Mouse (Mus musculus) frontal cortex, postnatal 36 days (tissue): ENCODE results near the gene Adsl.
A peak's percentile ranks its signal among the peaks of the same experiment; 100 is the strongest.

Source experiments
- DNase-seq, 2 experiments: peaks; one replicate each; pipeline ENCODE4 v3.0.0; 2022; ENCODE audit warnings: low spot score in 2 of 2

The Adsl gene

DNA sequence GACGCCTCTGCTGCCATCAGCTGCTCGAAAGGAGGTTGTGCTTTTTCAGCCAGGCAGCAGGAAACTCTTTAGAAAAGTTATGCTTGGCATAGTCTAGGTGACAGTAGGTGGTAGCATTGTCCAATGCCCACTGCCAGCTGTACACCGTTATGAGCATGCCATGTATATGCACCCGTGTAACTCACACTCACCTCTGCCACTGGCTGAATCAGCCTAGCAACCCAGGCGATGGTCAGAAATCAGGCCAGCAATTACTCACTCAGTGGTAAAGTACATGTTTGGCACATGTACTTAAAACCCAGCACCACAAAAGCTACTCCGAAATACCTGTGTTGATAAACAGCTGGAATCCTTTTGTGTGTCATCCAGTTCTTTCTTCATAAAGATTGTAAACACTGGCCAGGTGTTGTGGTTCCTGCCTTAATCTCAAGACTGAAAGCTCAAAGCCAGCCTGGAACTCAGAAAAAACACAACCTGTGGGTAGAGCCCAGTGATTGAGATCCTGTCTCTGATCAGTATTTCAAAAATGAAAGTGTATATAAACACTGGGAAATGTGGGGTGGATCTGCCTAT is 6.7 kb upstream of the Adsl start:
- no peak for DNase-seq

DNA sequence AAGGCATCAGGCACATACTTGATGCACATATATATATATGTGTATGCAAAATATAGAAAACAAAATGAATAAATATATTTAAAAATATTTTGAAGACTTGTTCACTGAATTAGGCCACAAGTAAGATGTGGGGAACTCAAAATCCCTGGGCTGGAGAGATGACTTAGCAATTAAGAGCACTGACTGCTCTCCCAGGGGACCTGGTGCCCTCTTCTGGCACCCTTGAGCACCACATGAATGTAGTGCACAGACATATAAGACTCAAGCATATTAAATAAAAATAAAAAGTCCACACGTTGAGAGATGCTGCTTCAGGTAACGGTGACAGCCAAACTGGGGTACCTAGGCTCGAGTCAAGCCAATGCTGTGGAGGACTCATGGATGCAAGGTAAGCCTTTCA is 2.4 kb upstream of the Adsl start:
- DNase-seq, result peak in 1 of 2 experiments; percentile 37

DNA sequence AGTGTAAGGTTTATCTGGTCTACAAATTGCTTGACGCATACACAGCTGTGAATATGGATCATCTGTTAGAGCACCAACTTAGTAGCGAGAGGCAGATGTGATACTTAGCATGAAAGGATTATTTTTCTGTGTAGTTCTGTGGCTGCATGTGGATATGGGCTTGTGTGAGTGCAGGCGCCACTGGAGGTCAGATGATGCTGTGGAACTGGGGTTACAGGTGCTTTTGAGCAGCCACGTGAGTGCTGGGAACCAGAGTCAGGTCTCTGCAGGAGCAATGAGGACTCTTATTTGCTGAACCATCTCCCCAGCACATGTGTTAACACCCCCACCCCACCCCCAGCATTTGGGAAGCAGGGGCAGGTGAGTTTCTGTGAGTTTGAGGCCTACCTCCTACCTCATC is 1.1 kb downstream of the Adsl start:
- DNase-seq, result no peak

DNA sequence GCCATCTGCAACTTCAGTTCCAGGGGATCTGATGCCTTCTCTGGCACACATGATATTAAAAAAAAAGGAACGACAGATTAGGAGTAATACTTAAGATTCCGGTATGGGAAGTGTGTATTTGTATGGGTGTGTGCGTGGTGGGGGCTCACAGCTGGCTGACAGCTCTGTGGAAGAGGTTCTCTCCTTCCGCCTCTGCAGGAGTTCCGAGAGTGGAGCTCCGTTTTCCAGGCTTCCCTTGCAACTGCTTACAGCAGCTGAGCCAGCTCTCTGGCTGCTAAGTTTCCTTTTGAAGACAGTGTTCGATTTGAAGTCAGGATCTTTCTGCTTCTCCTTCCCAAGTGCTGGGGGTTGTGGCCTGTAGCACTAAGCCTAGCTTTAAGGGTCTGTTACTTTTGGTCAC is 1.8 kb downstream of the Adsl start:
- no peak for DNase-seq

DNA sequence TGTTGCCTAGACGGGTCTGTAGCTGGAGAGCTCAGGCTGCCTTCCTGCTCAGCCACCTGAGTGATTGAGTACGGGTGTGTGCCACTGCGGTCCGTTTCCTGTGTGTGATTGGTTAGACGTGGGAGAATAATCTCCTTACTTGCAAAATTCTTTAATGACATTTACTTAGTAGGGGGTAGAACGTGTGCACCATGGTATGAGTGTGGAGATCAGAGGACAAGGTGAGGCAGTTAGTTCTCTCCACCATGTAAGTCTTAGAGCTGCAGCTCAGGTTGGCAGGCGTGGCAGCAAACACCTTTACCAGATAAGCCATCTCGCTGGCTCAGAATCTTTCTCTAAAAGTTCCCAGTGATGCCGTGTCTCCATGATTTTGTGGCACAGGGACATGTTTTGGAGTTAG is 5.7 kb downstream of the Adsl start:
- no peak for DNase-seq

DNA sequence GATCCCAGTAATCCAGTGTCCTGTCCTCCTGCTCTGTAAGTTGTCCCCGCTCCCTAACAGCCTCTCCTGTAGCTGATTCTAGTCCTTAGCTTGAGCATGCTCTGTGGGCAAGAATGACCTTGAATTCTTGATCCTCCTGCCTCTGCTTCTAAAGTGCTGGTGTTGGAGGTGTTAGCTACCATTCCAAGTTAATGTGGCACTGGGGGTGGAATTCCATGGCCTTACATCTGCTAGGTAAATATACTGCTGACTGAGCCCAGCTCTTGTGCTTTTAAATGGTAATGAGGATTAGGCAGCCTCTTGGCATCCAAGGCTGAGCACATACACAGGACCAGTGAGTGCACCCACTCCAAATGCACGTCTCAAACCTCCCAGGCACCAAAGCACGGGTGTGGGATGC is 6.6 kb downstream of the Adsl start:
- no peak for DNase-seq

DNA sequence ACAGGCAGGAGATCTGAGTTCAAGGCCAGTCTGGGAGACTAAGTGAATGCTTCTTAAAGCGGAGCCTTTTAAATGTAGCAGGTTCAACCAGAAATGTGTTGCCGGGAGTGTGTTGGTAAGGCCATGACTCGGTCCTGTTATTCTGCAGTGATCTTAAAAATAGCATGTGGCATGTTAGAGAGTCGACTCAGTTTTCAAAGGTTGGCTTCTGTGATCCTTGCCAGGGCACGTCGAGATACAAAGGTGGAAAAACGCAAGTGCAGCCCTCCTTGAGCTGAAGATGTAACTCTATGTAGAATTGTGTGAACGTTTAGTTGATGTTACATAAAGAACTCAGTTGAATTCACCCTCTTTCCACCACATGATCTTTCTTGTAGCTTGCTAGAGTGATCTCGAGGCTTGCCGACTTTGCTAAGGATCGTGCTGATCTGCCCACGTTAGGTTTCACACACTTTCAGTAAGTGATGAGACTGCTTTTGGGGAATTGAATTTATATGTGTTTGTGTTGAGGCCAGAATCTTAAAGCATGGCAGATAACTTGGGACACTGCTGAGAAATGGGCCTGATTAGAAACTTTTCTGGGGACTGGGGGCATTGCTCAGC is 7.6 kb downstream of the Adsl start:
- peak in 1 of 2 experiments; percentile 32 for DNase-seq

DNA sequence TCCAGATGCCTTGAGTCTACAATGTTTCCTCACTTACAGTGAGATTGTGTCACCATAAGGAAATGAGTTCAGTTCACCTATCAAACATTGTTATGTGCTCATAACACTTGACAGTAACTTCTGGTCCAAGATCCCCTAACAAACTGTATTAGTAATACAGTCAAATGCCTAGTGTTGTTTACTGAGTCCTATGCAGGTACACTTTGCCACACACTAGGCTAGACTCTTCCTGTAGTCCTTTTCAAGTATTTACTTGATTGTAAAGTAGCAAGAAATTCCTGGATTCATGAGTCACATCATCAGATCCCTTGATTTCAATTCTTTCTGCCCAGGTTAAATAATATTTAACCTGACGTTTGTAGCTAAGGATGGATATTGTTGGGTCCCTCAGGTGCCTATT is 21.1 kb downstream of the Adsl start:
- no peak for DNase-seq

DNA sequence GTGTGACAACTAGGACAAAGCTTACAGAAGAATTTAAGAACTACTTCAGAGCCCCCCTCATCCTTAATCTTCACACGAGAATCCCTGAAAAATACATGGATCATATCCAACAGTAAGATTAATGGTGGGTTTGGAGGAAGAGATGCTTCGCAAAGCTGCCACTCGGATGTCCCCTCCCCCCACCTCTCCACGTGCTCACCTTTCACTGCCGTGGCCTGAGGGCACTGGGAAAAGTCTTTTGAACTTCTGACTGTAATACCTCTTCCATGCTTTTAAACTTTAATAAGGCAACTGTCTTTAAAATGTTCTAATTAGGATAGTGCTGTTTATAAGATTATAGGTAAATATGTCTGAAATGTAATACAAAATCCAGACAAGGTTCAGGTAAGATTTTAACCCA is 26.0 kb downstream of the Adsl start:
- DNase-seq, result no peak

DNA sequence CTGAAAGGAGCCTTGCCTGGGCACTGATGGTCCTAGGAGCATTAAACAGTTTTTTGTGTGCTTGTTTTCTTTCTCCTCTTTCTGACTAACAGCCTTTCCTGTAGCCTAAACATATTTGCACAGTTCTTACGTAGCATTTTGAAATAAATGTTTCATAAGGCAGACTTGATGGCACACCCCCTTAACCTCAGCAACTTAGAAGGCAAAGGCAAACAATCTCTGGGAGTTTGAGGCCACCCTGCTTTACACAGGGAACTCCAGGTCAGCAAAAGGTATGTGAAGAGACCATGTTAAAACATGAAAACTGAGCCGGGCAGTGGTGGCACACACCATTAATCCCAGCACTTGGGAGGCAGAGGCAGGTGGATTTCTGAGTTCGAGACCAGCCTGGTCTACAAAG is 27.4 kb downstream of the Adsl start:
- DNase-seq, result no peak

DNA sequence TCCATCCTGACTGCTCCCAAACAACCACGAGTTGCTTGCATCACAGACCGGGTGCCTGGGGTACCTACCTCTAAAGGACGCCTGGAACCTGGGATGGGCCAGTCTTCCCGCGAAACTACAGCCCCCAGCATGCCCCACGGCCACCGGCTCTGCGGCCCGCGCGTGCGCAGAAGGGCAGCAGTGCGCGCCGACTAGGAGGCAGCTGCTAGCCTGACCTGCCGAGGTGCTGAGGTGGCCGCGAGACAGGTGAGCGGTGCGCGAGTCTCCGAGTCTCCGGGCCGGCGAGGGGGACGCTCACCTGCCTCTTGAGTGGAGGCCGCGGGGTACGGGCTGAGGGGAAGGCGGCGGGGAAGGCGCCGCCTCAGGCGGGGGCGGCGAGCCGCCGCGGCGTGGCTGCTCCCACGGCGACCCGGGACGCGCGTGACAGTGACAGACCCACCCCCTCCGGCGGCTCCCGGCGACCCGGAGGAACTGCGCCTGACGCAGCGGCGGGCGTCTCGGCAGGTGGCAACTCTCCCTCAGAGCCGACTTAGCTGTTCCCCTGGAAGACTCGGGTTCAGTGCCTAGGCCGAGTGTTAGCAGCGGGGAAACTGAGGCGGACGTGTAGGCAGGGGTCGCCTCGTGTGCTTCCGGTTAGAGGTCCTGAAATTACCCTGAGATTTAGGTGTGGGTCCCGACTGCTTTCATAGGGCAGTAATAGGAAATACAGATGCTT is 29.5 kb downstream of the Adsl start, which contains the start of gene Sgsm3:
TSS of gene Sgsm3 (plus strand) at position 146 of the 715 bp plus-strand sequence.
- DNase-seq, result peak; percentile 86 to 87

DNA sequence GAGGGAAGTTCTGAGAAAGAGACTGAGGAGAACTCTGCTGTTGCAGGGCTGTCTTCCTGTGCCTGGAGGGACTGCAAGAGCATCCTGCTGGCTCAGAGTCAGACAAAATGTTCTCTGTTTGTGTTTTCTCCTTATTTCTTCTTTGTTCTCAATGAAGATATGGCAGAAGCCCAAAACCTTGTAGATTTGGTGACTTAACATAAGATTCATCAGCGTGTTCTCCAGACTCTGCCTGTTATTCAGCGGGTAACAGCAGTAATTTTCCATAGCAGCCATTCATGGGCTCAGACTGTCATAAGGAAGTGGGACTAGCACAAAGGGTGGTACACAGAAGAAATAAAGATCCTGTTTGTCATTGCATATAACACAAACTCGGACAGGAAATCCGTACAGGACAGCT is 31.3 kb downstream of the Adsl start:
- no peak for DNase-seq

DNA sequence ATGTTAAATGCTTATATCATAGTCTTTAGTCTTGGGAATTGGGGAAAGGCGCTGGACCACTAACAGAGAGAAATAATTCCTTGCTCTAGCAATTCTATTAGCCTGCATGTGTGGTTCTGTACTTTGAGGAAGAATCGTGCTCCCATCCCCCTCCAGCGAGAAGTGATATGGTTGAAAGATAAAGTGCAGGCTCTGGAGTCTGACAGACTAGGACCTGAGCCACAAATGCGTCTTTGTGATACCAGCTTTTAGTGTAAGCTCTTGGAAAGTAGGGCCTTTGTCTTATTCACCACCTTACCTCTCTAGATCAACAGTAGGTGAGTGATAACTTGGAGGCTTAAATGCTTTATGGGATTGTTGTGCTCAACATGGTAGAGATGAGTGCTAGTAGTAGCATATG is 32.9 kb downstream of the Adsl start:
- DNase-seq, result no peak

DNA sequence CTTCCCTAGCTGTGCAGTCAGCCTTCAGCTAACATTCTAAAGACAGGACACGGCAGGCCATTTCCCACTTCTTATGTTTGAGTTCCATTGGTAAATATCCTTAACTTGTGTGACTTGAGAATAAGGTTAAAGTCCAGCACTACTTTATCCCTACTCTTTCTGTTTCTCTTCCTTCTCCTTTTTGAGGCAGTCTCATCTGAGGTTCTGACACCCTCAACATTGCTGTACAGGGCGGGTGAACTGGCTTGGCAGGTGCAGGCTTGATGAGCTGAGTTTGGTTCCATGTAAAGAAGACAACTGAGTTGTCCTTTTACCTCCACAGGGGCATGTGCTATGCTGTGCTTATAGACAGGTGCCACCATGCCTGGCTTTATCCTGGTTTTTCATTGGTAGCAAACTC is 35.0 kb downstream of the Adsl start:
- DNase-seq, result no peak

DNA sequence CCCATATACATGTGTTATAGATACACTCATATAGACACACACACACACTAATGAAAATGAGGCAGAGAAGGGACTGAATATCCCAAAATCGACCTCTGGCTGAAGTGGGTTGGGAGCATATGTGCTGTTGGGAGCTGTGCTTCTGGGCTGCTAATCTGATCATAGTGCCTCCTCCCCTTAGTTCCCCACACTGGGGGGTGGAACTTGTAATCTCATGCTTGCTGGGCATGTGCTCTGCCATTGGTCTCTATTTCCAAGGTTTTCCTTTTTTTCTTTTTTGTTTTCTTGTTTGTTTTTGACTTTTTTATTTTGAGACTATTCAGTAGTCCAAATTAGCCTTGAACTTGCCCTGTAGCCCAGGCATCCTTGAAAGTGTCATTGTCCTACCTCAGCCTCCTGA is 40.0 kb downstream of the Adsl start:
- DNase-seq, result no peak

DNA sequence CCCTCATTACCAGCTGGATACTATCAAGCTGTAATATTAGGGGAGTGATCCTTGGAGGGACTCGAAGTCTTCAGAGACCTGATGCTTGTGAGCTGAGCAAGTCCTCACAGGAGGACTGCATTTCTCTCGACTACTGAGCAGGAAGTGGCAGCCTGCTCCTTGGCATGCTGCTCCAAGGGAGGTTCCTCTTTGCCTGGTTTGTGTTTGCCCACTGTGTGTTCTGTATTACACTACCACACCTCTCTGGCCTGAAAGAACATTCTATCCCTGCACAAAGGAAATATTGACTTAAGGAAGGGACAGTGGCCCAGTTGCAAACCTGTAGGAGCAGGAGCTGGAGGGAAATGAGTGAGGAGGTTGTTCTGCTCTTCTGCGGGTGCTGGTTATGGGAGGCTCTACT is 41.4 kb downstream of the Adsl start:
- DNase-seq, result no peak

DNA sequence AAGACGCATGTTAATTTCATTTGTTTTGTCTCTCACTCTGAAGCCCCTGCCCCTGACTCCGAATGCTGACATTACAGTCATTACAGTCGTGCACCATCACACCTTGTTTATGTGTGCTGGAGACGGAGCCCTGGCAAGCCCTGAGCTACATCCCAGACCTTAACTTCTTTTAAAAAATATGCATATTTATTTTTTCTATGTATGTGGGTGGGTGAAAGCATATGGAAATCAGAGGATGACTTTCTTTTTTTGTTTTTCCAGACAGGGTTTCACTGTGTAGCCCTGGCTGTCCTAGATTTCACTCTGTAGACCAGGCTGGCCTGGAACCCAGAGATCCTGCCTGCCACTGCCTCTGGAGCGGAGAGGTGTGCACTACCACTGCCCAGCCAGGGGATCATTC is 46.7 kb downstream of the Adsl start:
- DNase-seq, result no peak

DNA sequence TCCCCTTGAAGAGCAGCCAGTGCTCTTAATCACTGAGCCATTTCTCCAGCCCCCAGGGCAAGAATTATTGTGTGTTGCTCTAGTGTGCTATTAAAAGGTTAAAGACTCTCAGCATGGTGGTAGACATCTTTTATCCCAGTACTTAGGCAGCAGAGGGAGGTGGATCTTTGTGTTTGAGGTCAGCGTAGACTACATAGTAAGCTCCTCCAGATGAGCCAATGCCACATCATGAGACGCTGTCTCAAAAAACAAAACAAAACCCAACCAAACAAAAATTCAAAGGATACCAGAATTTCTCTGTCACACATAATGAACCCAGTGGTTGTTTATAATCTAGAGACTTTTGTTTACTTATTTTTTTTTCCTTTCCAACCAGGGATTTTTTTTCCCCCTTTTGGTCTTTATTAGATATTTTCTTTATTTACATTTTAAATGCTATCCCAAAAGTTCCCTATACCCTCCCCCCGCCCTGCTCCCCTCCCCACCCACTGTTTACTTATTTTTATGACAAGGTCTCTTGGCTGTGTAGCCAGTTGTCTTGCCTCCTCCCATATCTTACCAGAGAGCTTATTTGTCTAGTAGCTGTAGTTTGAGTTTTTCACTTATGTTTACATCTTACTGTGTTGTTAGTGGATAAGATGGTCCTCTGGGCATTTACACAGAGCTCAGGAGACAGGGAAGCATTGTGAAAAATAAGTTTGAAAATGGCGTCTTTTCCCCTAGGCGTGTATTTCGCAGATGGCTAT is 48.0 kb downstream of the Adsl start:
- no peak for DNase-seq

DNA sequence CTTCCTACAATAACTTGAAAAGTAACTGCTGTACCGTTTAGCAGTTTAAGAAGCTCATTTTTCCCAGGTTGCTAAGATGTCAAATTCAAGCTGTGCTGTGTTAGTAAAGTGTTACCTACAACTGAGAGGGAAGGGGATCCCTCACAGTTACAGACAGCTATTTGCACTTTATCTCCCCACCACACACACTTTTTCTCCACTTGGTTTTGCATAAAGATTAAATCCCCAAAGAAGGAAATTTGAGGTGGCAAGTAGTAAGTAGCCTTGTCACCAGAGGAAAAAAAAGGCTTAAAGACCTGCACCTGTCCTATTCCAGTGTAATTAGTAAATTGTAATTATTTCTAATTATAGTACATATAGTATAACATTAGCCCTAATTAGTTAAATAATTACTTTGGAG is 48.8 kb downstream of the Adsl start:
- no peak for DNase-seq

DNA sequence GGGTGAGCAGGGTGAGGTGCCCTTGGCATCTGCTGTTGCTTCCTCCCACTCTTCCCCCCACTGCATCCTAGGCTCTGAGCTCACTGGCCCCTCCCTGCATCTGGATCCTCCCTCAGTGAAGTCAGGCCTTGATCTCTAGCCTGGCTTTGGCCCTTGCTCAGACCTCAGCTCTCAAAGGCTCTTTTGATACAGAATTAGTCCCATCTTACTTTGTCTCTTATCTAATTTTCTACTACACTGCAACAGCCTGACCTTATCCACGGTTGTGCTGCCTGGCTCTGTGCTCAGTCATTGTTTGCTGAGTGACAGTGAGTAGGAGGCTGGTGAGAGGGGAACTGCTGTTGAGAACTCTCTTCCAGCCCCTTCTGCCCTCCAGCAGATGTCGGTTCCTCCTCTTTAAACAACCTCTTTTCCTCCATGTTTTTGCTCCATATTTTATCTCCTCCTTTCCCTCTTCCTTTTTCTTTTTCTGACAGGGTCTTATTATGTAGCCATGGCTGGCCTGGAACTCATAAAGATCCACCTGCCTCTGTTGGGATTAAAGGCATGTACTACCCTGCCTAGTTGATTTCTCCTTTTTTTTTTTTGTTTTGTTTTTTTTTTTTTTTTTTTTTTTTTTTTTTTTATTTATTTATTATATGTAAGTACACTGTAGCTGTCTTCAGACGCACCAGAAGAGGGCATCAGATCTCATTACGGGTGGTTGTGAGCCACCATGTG is 52.3 kb downstream of the Adsl start:
- DNase-seq, result no peak

DNA sequence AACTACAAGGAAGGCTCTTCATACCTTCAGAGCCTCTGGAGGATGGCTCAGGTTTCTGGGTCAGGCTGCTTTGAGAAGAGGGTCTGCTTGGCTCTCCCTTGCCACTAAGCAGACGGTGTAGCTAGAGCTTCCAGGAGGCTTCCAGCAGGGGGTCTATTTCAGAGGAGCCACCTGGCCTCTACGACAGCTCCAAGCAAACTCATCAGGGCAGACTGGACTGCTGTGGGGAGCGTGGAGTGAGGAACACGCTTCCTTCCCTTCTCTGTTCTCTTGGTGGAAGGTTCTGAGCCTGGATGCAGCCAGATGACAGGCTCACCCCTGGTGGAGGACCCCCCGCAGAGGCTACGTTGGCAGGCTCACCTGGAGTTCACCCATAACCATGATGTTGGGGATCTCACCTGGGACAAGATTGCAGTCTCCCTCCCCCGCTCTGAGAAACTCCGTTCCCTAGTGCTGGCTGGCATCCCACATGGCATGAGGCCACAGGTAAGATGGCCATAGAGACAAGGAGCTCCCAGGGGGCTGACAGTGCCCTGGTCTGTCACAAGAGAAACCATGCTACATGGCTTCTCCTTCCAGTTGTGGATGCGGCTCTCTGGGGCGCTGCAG is 57.9 kb downstream of the Adsl start:
- DNase-seq, result no peak

DNA sequence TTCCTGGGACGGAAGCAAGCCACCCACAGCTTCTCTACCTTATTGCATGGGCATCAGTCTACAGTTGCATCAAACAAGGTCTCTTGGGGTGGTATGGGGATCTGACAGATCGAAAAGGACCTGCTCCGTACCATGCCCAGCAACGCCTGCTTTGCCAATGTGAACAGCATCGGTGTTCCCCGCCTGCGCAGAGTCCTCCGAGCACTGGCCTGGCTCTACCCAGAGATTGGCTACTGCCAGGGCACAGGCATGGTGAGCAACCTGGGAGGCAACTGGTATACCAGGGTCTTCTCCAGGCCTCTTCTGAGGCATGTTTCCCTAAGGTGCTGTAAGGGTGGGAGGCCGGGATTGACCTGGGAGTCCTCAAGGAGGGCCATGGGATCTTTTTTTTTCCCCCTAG is 59.0 kb downstream of the Adsl start:
- DNase-seq, result no peak
